Mouse (Mus musculus) lung, adult 2 months (tissue): ENCODE measurements around the gene Tspo. TPM values are rescaled to one million over a fixed set of nuclear protein-coding genes. Genes with fewer than 3 reads are reported as not detected.

Experiments used
- DNase-seq: peaks from one replicate; pipeline ENCODE4 v3.0.0; 2022
- H3K4me1 ChIP-seq: fragments of 200-500 bp; 2 replicates; pipeline ENCODE4 v1.6.1; 2011; ENCODE audit warnings: low read length; ENCODE audit not compliant: control insufficient read depth, insufficient read depth
- H3K4me3 ChIP-seq: fragments of 200-500 bp; replicated peaks from 2 replicates; pipeline ENCODE3; 2011; ENCODE audit warnings: low read depth, mild to moderate bottlenecking, control low read depth, low read length; ENCODE audit errors: extremely low read depth
- CTCF ChIP-seq: fragments of 200-500 bp; IDR thresholded peaks from 2 replicates; pipeline ENCODE4 v1.5.1; 2011; ENCODE audit warnings: mild to moderate bottlenecking, low read length, control low read depth; ENCODE audit not compliant: insufficient read depth
- WGBS: fragments of 180-500 bp; shearing (Covaris S2); methylation state at CpG from one replicate; pipeline ENCODE4 v1.1.7; 2018; 5-methylcytosine and 5-hydroxymethylcytosine counted together
- polyA plus RNA-seq: library from polyadenylated mRNA; depleted of rRNA; stranded (reverse); fragments of >200 nt; gene quantifications from 2 replicates; pipeline ENCODE4 v1.2.3, GENCODE M21; 2012; rRNA removed

The Tspo gene
- polyA plus RNA-seq, 1 experiment, result 396 TPM

DNA sequence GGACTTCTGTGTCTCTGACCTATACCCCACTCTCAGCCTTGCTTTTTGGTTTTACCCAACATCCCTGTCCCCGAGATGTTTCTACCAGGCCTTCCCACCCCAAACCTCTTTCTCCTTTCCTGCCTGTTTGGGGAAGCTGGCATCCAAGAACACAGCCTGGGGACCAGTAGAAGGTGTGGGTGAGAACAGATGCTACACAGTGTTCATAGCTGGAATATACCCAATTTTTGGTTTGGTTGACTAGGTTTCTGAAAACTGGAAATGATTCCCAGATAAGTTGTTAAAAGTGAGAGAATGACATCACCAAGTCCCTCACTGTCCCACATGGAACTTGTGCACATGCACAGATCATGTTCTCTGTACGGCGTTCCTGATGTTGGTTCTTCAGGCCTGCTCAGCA is 51.9 kb downstream of the Tspo start:
- Histone ChIP-seq H3K4me1 (no peaks in the 10 kb centered on the region), H3K4me3 (no peak overlapping the region)
- WGBS, result 85% methylated on average over 3 of the region's 3 CpGs
- no peak for TF ChIP-seq CTCF
- no peak for DNase-seq

Other genes starting within 250 kb of the Tspo start
- 27.2 and 31.1 TPM in 2 replicates for gene Arfgap3, start 213.3 kb upstream of the Tspo start, polyA plus RNA-seq
- gene Pacsin2, start 99.0 kb upstream of the Tspo start, polyA plus RNA-seq, result 61.4 and 85.2 TPM in 2 replicates
- 9.0 and 12.6 TPM in 2 replicates for gene Ttll1, start 52.7 kb upstream of the Tspo start, polyA plus RNA-seq
- gene Bik, start 36.7 kb upstream of the Tspo start, polyA plus RNA-seq, result 21.8 and 25.1 TPM in 2 replicates
- gene Mcat, start 195 bp downstream of the Tspo start, polyA plus RNA-seq, result 17.4 and 17.9 TPM in 2 replicates
- gene Ttll12, start 31.6 kb downstream of the Tspo start, polyA plus RNA-seq, result 19.2 and 21.6 TPM in 2 replicates
- 17.2 and 18.8 TPM in 2 replicates for gene Scube1, start 161.4 kb downstream of the Tspo start, polyA plus RNA-seq
- gene Mpped1, start 215.9 kb downstream of the Tspo start, polyA plus RNA-seq, result not detected in 2 replicates